Mouse (Mus musculus): Measurements from ENCODE around the gene Ankrd11. TPM values are rescaled to one million over a fixed set of nuclear protein-coding genes. Genes with fewer than 3 reads are reported as not detected.

Gene Ankrd11
- polyA plus RNA-seq, 1 experiment from 2014 or later: 33.6 TPM

- 57% methylated on average over 4 of the region's 4 CpGs for WGBS
- no peaks in the 10 kb centered on the region for H3K9me3 ChIP-seq (ENCODE audit: control insufficient read depth, low read length)
- ATAC-seq: no peak
- H3K4me2 ChIP-seq (ENCODE audit: low read length): no peak overlapping the region
- H3K27me3 ChIP-seq (replicated peaks; ENCODE audit: control insufficient read depth, insufficient read depth, low read length): no peaks in the 10 kb centered on the region
- H3K36me3 ChIP-seq (ENCODE audit: control insufficient read depth, insufficient read depth): no peaks in the 10 kb centered on the region
- H3K27ac ChIP-seq (ENCODE audit: low read length): no peak overlapping the region
- H3K9ac ChIP-seq (replicated peaks; ENCODE audit: low read depth, low read length): no peak overlapping the region
- H3K4me3 ChIP-seq (replicated peaks; ENCODE audit: low read length): no peak overlapping the region
- peaks cover 22% of the 10 kb centered on the region for H3K4me1 ChIP-seq (replicated peaks; ENCODE audit: control insufficient read depth, insufficient read depth, low read length)
Observed at GRCm38 (mm10) chr8:123018484-123019164, 23.5 kb downstream of the Ankrd11 start.

GRCm38 (mm10) chr8:123017143-123017542, 24.9 kb downstream of the Ankrd11 start:
- no peak overlapping the region for H3K4me3 ChIP-seq (replicated peaks; ENCODE audit: low read length)
- no peak overlapping the region for H3K27ac ChIP-seq (ENCODE audit: low read length)
- no peak for ATAC-seq
- no peak overlapping the region for H3K4me2 ChIP-seq (ENCODE audit: low read length)
- no peaks in the 10 kb centered on the region for H3K27me3 ChIP-seq (replicated peaks; ENCODE audit: control insufficient read depth, insufficient read depth, low read length)
- no peak overlapping the region for H3K9ac ChIP-seq (replicated peaks; ENCODE audit: low read depth, low read length)
- H3K4me1 ChIP-seq (replicated peaks; ENCODE audit: control insufficient read depth, insufficient read depth, low read length): peaks cover 22% of the 10 kb centered on the region
- no peaks in the 10 kb centered on the region for H3K36me3 ChIP-seq (ENCODE audit: control insufficient read depth, insufficient read depth)
- 95% methylated on average over 4 of the region's 4 CpGs for WGBS
- no peaks in the 10 kb centered on the region for H3K9me3 ChIP-seq (ENCODE audit: control insufficient read depth, low read length)

GRCm38 (mm10) chr8:123015074-123015473, 27.0 kb downstream of the Ankrd11 start:
- Histone ChIP-seq H3K4me3 (replicated peaks; ENCODE audit: low read length) (no peak overlapping the region), H3K36me3 (ENCODE audit: control insufficient read depth, insufficient read depth) (no peaks in the 10 kb centered on the region), H3K9me3 (ENCODE audit: control insufficient read depth, low read length) (no peaks in the 10 kb centered on the region), H3K27me3 (replicated peaks; ENCODE audit: control insufficient read depth, insufficient read depth, low read length) (no peaks in the 10 kb centered on the region), H3K4me1 (replicated peaks; ENCODE audit: control insufficient read depth, insufficient read depth, low read length) (peaks cover 15% of the 10 kb centered on the region), H3K4me2 (ENCODE audit: low read length) (no peak overlapping the region), H3K27ac (ENCODE audit: low read length) (no peak overlapping the region), H3K9ac (replicated peaks; ENCODE audit: low read depth, low read length) (no peak overlapping the region)
- ATAC-seq: no peak
- WGBS: 78% methylated on average over 3 of the region's 3 CpGs

- WGBS: 77% methylated on average over 7 of the region's 7 CpGs
- no peak for ATAC-seq
- Histone ChIP-seq H3K4me1 (replicated peaks; ENCODE audit: control insufficient read depth, insufficient read depth, low read length) (peaks cover 13% of the 10 kb centered on the region), H3K4me2 (ENCODE audit: low read length) (no peak overlapping the region), H3K27me3 (replicated peaks; ENCODE audit: control insufficient read depth, insufficient read depth, low read length) (no peaks in the 10 kb centered on the region), H3K9ac (replicated peaks; ENCODE audit: low read depth, low read length) (no peak overlapping the region), H3K9me3 (ENCODE audit: control insufficient read depth, low read length) (no peaks in the 10 kb centered on the region), H3K4me3 (replicated peaks; ENCODE audit: low read length) (no peak overlapping the region), H3K36me3 (ENCODE audit: control insufficient read depth, insufficient read depth) (no peaks in the 10 kb centered on the region), H3K27ac (ENCODE audit: low read length) (no peak overlapping the region)
Observed at GRCm38 (mm10) chr8:123014429-123014828, 27.6 kb downstream of the Ankrd11 start.

- no peak overlapping the region for H3K9ac ChIP-seq (replicated peaks; ENCODE audit: low read depth, low read length)
- H3K4me2 ChIP-seq (ENCODE audit: low read length): no peak overlapping the region
- ATAC-seq: no peak
- no peak overlapping the region for H3K27ac ChIP-seq (ENCODE audit: low read length)
- H3K36me3 ChIP-seq (ENCODE audit: control insufficient read depth, insufficient read depth): no peaks in the 10 kb centered on the region
- H3K9me3 ChIP-seq (ENCODE audit: control insufficient read depth, low read length): no peaks in the 10 kb centered on the region
- H3K4me1 ChIP-seq (replicated peaks; ENCODE audit: control insufficient read depth, insufficient read depth, low read length): peaks cover 4% of the 10 kb centered on the region; the same call in 1 of the 2 replicates
- H3K27me3 ChIP-seq (replicated peaks; ENCODE audit: control insufficient read depth, insufficient read depth, low read length): no peaks in the 10 kb centered on the region
- H3K4me3 ChIP-seq (replicated peaks; ENCODE audit: low read length): no peak overlapping the region
Observed at GRCm38 (mm10) chr8:123011321-123011720, 30.8 kb downstream of the Ankrd11 start.

- Histone ChIP-seq H3K4me3 (replicated peaks; ENCODE audit: low read length) (no peak overlapping the region), H3K4me1 (replicated peaks; ENCODE audit: control insufficient read depth, insufficient read depth, low read length) (peaks cover 7% of the 10 kb centered on the region), H3K27ac (ENCODE audit: low read length) (no peak overlapping the region), H3K9me3 (ENCODE audit: control insufficient read depth, low read length) (no peaks in the 10 kb centered on the region), H3K9ac (replicated peaks; ENCODE audit: low read depth, low read length) (no peak overlapping the region), H3K4me2 (ENCODE audit: low read length) (no peak overlapping the region), H3K36me3 (ENCODE audit: control insufficient read depth, insufficient read depth) (no peaks in the 10 kb centered on the region), H3K27me3 (replicated peaks; ENCODE audit: control insufficient read depth, insufficient read depth, low read length) (no peaks in the 10 kb centered on the region)
- ATAC-seq: no peak
- 86% methylated on average over 5 of the region's 5 CpGs for WGBS
Observed at GRCm38 (mm10) chr8:123005805-123006204, 36.3 kb downstream of the Ankrd11 start.

GRCm38 (mm10) chr8:123005328-123005727, 36.7 kb downstream of the Ankrd11 start:
- ATAC-seq: no peak
- Histone ChIP-seq H3K36me3 (ENCODE audit: control insufficient read depth, insufficient read depth) (no peaks in the 10 kb centered on the region), H3K9ac (replicated peaks; ENCODE audit: low read depth, low read length) (no peak overlapping the region), H3K4me1 (replicated peaks; ENCODE audit: control insufficient read depth, insufficient read depth, low read length) (peaks cover 11% of the 10 kb centered on the region), H3K27ac (ENCODE audit: low read length) (no peak overlapping the region), H3K4me2 (ENCODE audit: low read length) (no peak overlapping the region), H3K4me3 (replicated peaks; ENCODE audit: low read length) (no peak overlapping the region), H3K9me3 (ENCODE audit: control insufficient read depth, low read length) (no peaks in the 10 kb centered on the region), H3K27me3 (replicated peaks; ENCODE audit: control insufficient read depth, insufficient read depth, low read length) (no peaks in the 10 kb centered on the region)
- 70% methylated on average over 3 of the region's 3 CpGs for WGBS

GRCm38 (mm10) chr8:123004033-123004922, 37.8 kb downstream of the Ankrd11 start:
- Histone ChIP-seq H3K9ac (replicated peaks; ENCODE audit: low read depth, low read length) (no peak overlapping the region), H3K27ac (ENCODE audit: low read length) (no peak overlapping the region), H3K36me3 (ENCODE audit: control insufficient read depth, insufficient read depth) (no peaks in the 10 kb centered on the region), H3K9me3 (ENCODE audit: control insufficient read depth, low read length) (no peaks in the 10 kb centered on the region), H3K27me3 (replicated peaks; ENCODE audit: control insufficient read depth, insufficient read depth, low read length) (no peaks in the 10 kb centered on the region), H3K4me3 (replicated peaks; ENCODE audit: low read length) (no peak overlapping the region), H3K4me2 (ENCODE audit: low read length) (no peak overlapping the region), H3K4me1 (replicated peaks; ENCODE audit: control insufficient read depth, insufficient read depth, low read length) (peaks cover 11% of the 10 kb centered on the region)
- ATAC-seq: no peak
- WGBS: 73% methylated on average over 14 of the region's 14 CpGs

GRCm38 (mm10) chr8:123000311-123000710, 41.8 kb downstream of the Ankrd11 start:
- Histone ChIP-seq H3K27me3 (replicated peaks; ENCODE audit: control insufficient read depth, insufficient read depth, low read length) (no peaks in the 10 kb centered on the region), H3K36me3 (ENCODE audit: control insufficient read depth, insufficient read depth) (no peaks in the 10 kb centered on the region), H3K4me3 (replicated peaks; ENCODE audit: low read length) (no peak overlapping the region), H3K4me2 (ENCODE audit: low read length) (no peak overlapping the region), H3K27ac (ENCODE audit: low read length) (no peak overlapping the region), H3K9me3 (ENCODE audit: control insufficient read depth, low read length) (no peaks in the 10 kb centered on the region), H3K9ac (replicated peaks; ENCODE audit: low read depth, low read length) (no peak overlapping the region), H3K4me1 (replicated peaks; ENCODE audit: control insufficient read depth, insufficient read depth, low read length) (peaks cover 11% of the 10 kb centered on the region)
- ATAC-seq: no peak
- 83% methylated on average over 2 of the region's 2 CpGs for WGBS
